Mouse (Mus musculus) limb, embryonic 15.5 days (tissue): Measurements from ENCODE around the gene Celsr1. TPM values are rescaled to one million over a fixed set of nuclear protein-coding genes. Genes with fewer than 3 reads are reported as not detected.
"Not testable (repeated sequence)": the region's sequence is repeated elsewhere in the genome, so short reads cannot be mapped to it uniquely, and the experiment has no call there.

Experiments
- ATAC-seq: fragments of 200-750 bp; cut with Nextera tagmentation; 2 replicates; pipeline ENCODE4 v1.8.0; 2017; ENCODE audit warnings: low read depth, moderate TSS enrichment; ENCODE audit not compliant: insufficient number of reproducible peaks, low FRiP score, low TSS enrichment
- H3K27ac ChIP-seq: fragments of 300-500 bp; sonication (generic); 2 replicates; pipeline ENCODE4 v1.5.1; 2015; ENCODE audit warnings: moderate library complexity, mild to moderate bottlenecking, inconsistent platforms
- H3K27me3 ChIP-seq: fragments of 300-500 bp; sonication (generic); 2 replicates; pipeline ENCODE4 v1.6.1; 2015; ENCODE audit warnings: inconsistent platforms
- H3K36me3 ChIP-seq: fragments of 300-500 bp; sonication (generic); 2 replicates; pipeline ENCODE4 v1.6.1; 2015; ENCODE audit warnings: inconsistent platforms
- H3K4me1 ChIP-seq: fragments of 300-500 bp; sonication (generic); 2 replicates; pipeline ENCODE4 v1.6.1; 2015; ENCODE audit warnings: inconsistent platforms
- H3K4me2 ChIP-seq: fragments of 300-500 bp; sonication (generic); 2 replicates; pipeline ENCODE4 v1.6.1; 2015; ENCODE audit warnings: mild to moderate bottlenecking, inconsistent platforms
- H3K4me3 ChIP-seq: fragments of 300-500 bp; sonication (generic); 2 replicates; pipeline ENCODE4 v1.5.1; 2015; ENCODE audit warnings: mild to moderate bottlenecking, inconsistent platforms
- H3K9ac ChIP-seq: fragments of 300-500 bp; sonication (generic); 2 replicates; pipeline ENCODE4 v1.6.1; 2015; ENCODE audit warnings: inconsistent platforms
- H3K9me3 ChIP-seq: fragments of 300-500 bp; sonication (generic); 2 replicates; pipeline ENCODE4 v1.6.1; 2016; ENCODE audit warnings: inconsistent platforms
- WGBS: fragments of 180-500 bp; shearing (Covaris S2); methylation state at CpG from one replicate; pipeline ENCODE4 v1.1.7; 2015; 5-methylcytosine and 5-hydroxymethylcytosine counted together
- polyA plus RNA-seq: library from polyadenylated mRNA; unstranded; fragments of >200 nt; fragmentation: Nextera tagmentation; extraction: Ambion mirVana; gene quantifications from 2 replicates; pipeline ENCODE4 v1.2.1, GENCODE M21; 2015

Gene Celsr1
- polyA plus RNA-seq, 1 experiment from 2014 or later, result 3.6 TPM

- not testable (repeated sequence) for H3K27ac ChIP-seq
- H3K36me3 ChIP-seq, result peaks cover 76% of the 10 kb centered on the region
These were observed 167.7 kb downstream of the Celsr1 start for GRCm38 (mm10) chr15:85865913-85866312.

DNA sequence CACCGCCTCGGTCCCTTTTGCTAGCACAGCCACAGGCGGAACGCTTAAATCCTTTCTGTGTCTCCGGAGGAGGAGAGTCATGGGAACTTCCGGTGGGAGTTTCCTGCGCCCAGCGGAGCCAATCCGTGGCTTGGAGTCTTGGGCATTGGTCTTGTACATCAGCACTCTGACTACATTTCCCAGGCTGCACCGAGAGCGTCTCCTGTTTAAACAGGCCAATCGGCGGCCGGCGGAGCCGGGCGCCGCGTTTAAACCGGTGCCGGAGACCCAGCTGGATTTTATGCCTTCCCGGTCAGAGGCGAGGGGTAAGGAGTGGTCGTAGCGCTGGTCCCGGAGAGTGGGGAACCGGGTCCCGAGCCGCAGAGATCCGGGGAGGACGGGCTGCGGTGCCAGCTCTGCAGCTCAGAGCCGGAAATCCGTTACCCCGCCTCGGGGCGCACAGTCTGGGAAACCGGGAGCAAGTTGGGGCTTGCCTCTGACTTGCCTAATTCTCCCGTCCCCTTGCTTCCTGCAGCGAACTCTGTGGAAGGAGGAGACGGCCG is 174.0 kb downstream of the Celsr1 start, which contains the start of gene Gtse1:
Gtse1 (plus strand) TSS at position 256 of the 542 bp plus-strand sequence.
- H3K4me1 ChIP-seq, result peaks cover 24% of the 10 kb centered on the region

More at GRCm38 (mm10) chr15:85865913-85866312, 167.7 kb downstream of the Celsr1 start:
- not testable (repeated sequence) for ATAC-seq, H3K4me2 ChIP-seq, H3K4me3 ChIP-seq, H3K9me3 ChIP-seq, H3K4me1 ChIP-seq, H3K27me3 ChIP-seq, H3K9ac ChIP-seq
- WGBS, result 90% methylated on average over 7 of the region's 7 CpGs

DNA sequence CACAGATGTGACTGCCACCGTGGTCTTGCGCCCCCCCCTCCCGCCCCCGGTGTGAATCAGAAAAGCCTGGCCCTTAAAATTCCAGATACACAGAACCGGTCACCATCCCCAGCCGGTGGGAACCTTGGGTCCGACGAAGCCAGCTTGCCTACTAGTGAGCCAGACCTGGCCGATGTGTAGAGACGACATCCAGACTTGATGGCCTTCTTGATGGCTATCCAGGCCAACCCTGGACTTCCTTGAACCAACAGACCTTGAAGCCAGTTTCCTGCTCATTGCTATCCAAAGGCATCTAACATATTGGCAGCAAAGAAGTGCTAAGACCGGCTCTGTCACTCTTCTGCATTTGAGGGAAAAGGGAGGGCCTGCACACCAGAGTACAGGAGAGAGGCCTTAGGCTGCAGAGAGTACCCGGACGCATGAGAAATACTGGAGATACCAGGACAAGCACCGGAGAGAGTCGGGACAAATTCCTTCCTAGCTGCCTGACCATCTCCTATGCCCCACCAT is 174.5 kb downstream of the Celsr1 start:
- no peaks in the 10 kb centered on the region for H3K27me3 ChIP-seq
- peak overlapping the region; percentile 77 for H3K4me3 ChIP-seq
- H3K9ac ChIP-seq, result peak overlapping the region; percentile 64
- peak overlapping the region; percentile 75 for H3K27ac ChIP-seq
- ATAC-seq, result no peak
- H3K36me3 ChIP-seq, result peaks cover 24% of the 10 kb centered on the region
- no peaks in the 10 kb centered on the region for H3K9me3 ChIP-seq
- H3K4me2 ChIP-seq, result peak overlapping the region; percentile 89
- 8% methylated on average over 15 of the region's 15 CpGs for WGBS
- peaks cover 24% of the 10 kb centered on the region for H3K4me1 ChIP-seq

More for the DNA sequence above, 174.0 kb downstream of the Celsr1 start, which contains the start of gene Gtse1:
- Histone ChIP-seq H3K27ac (peak within 1 kb of the TSS; percentile 75), H3K9ac (peak within 1 kb of the TSS; percentile 64), H3K36me3 (peaks cover 29% of the 10 kb centered on the region), H3K4me2 (peak within 1 kb of the TSS; percentile 89), H3K27me3 (no peaks in the 10 kb centered on the region), H3K9me3 (no peaks in the 10 kb centered on the region), H3K4me3 (peak within 1 kb of the TSS; percentile 77)
- under 1% methylated on average over 42 of the region's 42 CpGs for WGBS
- peak; percentile 95 for ATAC-seq

DNA sequence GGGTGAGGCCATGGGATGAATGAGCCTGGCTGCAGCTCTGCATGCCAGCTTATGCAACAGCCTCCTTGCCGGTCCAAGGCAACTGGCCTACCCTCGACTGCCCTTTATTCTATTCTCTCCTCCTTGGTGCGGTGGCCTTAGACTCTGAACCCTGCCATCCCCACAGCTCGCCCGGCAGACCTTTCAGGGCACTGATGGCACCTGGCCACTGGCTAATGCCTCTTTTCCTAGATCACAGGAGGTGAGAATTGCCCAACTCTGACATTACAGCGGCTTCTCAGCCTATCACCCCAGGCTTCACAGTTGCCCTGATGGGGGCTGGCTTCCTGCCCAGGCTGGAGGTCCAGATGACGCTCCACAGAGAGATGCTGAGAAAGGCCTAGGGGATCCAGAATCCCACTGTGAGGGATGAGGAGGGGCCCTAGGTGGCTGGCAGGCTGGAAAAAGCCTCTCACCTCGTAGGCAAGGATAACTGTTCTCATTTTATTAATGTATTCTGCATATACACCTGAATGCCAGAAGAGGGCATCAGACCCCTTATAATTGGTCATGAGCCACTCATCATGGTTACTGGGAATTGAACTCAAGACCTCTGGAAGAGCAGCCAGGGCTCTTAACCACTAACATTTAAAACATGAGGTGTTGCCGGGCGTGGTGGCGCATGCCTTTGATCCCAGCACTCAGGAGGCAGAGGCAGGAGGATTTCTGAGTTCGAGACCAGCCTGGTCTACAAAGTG is 181.8 kb downstream of the Celsr1 start:
- no peak overlapping the region for H3K9ac ChIP-seq
- no peak overlapping the region for H3K27ac ChIP-seq
- no peak overlapping the region for H3K4me3 ChIP-seq
- H3K27me3 ChIP-seq, result no peaks in the 10 kb centered on the region
- no peaks in the 10 kb centered on the region for H3K4me1 ChIP-seq
- H3K4me2 ChIP-seq, result no peak overlapping the region
- peaks cover 5% of the 10 kb centered on the region; the same call in 1 of the 2 replicates for H3K36me3 ChIP-seq
- no peaks in the 10 kb centered on the region for H3K9me3 ChIP-seq
- ATAC-seq, result no peak
- 82% methylated on average over 12 of the region's 12 CpGs for WGBS

Other genes starting within 250 kb of the Celsr1 start
- gene Cdpf1, start 222.1 kb downstream of the Celsr1 start, polyA plus RNA-seq, result 32.0 and 34.6 TPM in 2 replicates
- 0.14 and 0.24 TPM in 2 replicates for gene Pkdrej, start 212.0 kb downstream of the Celsr1 start, polyA plus RNA-seq
- 8.0 TPM in 2 replicates for gene Ttc38, start 201.5 kb downstream of the Celsr1 start, polyA plus RNA-seq
- gene Gtse1, start 174.0 kb downstream of the Celsr1 start, polyA plus RNA-seq, result 19.5 and 19.6 TPM in 2 replicates
- gene Trmu, start 154.5 kb downstream of the Celsr1 start, polyA plus RNA-seq, result 49.1 and 51.3 TPM in 2 replicates
- 15.6 and 22.0 TPM in 2 replicates for gene Gramd4, start 23.9 kb upstream of the Celsr1 start, polyA plus RNA-seq
- gene Cerk, start 152.4 kb upstream of the Celsr1 start, polyA plus RNA-seq, result 15.3 and 17.7 TPM in 2 replicates
- 12.4 TPM in 2 replicates for gene Tbc1d22a, start 180.7 kb upstream of the Celsr1 start, polyA plus RNA-seq